Mouse (Mus musculus): ENCODE data around the gene Etfa.

Etfa gene

GRCm38 (mm10) chr9:55421786-55422185, 90.3 kb downstream of the Etfa start:
- DNase-seq, result no peak

- DNase-seq, result no peak
Measured at GRCm38 (mm10) chr9:55411154-55411553, 100.9 kb downstream of the Etfa start.

GRCm38 (mm10) chr9:55410430-55410829, 101.6 kb downstream of the Etfa start:
- no peak for DNase-seq

- no peak for DNase-seq
Measured at GRCm38 (mm10) chr9:55409833-55410232, 102.2 kb downstream of the Etfa start.

- DNase-seq, result no peak
Measured at GRCm38 (mm10) chr9:55408851-55409250, 103.2 kb downstream of the Etfa start.

GRCm38 (mm10) chr9:55406773-55407172, 105.3 kb downstream of the Etfa start:
- no peak for DNase-seq

GRCm38 (mm10) chr9:55404976-55405702, 106.9 kb downstream of the Etfa start:
- DNase-seq, result no peak

Measured in cerebellum, adult 11-12 months (tissue).